Mouse (Mus musculus) left cerebral cortex, postnatal 4 days (tissue): Measurements from ENCODE around the gene B3galt4. TPM values are rescaled to one million over a fixed set of nuclear protein-coding genes. Genes with fewer than 3 reads are reported as not detected.
A peak's percentile ranks its signal among the peaks of the same experiment; 100 is the strongest.
"Not testable (repeated sequence)": the region's sequence is repeated elsewhere in the genome, so short reads cannot be mapped to it uniquely, and the experiment has no call there.

ENCODE experiments used
- DNase-seq: peaks from one replicate; pipeline ENCODE4 v3.0.0-alpha.2; 2022
- intact Hi-C: fragments of 180-260 bp; cut with DNase I; formaldehyde crosslinking; loops from one replicate; pipeline ENCODE4 v1.15.1; 2025
- total RNA-seq, 2 experiments: library from RNA; stranded (reverse); gene quantifications; 2 replicates each; pipeline ENCODE4 v1.2.3; 2021

The B3galt4 gene
- total RNA-seq, 2 experiments from 2014 or later: 6.6 to 6.8 TPM

- intact Hi-C loops: no loop called here
- no peak for DNase-seq
Measured at GRCm38 (mm10) chr17:33969394-33969793, 18.1 kb upstream of the B3galt4 start.

GRCm38 (mm10) chr17:33968927-33969326, 17.6 kb upstream of the B3galt4 start:
- no peak for DNase-seq
- intact Hi-C loops: no loop called here

GRCm38 (mm10) chr17:33968489-33968888, 17.2 kb upstream of the B3galt4 start:
- peak; percentile 77 for DNase-seq
- intact Hi-C loops: no loop called here

- no peak for DNase-seq
- intact Hi-C loops: no loop called here
Measured at GRCm38 (mm10) chr17:33965846-33966550, 14.7 kb upstream of the B3galt4 start.

GRCm38 (mm10) chr17:33965082-33965845, 14.0 kb upstream of the B3galt4 start:
- intact Hi-C loops: no loop called here
- no peak for DNase-seq

GRCm38 (mm10) chr17:33962876-33963275, 11.6 kb upstream of the B3galt4 start:
- intact Hi-C loops: no loop called here
- DNase-seq: no peak

GRCm38 (mm10) chr17:33959948-33960347, 8.7 kb upstream of the B3galt4 start:
- DNase-seq: no peak
- intact Hi-C loops: loop anchor here (2.0 to 5.0 kb wide), 2 partner anchors 62 to 1319 kb away; partner anchors contain the start of gene Ring1

- no peak for DNase-seq
- intact Hi-C loops: loop anchor here (5.0 kb wide), 1 partner anchor 63 kb away; the partner anchor contains the start of gene Ring1
Measured at GRCm38 (mm10) chr17:33959135-33959534, 7.8 kb upstream of the B3galt4 start.

GRCm38 (mm10) chr17:33958451-33958850, 7.2 kb upstream of the B3galt4 start:
- intact Hi-C loops: loop anchor here (5.0 kb wide), 1 partner anchor 64 kb away; the partner anchor contains the start of gene Ring1
- no peak for DNase-seq

GRCm38 (mm10) chr17:33957493-33957892, 6.2 kb upstream of the B3galt4 start:
- no peak for DNase-seq
- intact Hi-C loops: loop anchor here (5.0 kb wide), 1 partner anchor 65 kb away; the partner anchor contains the start of gene Ring1

- DNase-seq: no peak
- intact Hi-C loops: loop anchor here (5.0 kb wide), 1 partner anchor 66 kb away; the partner anchor contains the start of gene Ring1
Measured at GRCm38 (mm10) chr17:33956336-33956735, 5.0 kb upstream of the B3galt4 start.

- intact Hi-C loops: loop anchor here (5.0 kb wide), 1 partner anchor 67 kb away; the partner anchor contains the start of gene Ring1
Measured at GRCm38 (mm10) chr17:33955555-33956214, 4.4 kb upstream of the B3galt4 start, which contains the start of the genes Vps52 and Rps18. Vps52 (plus strand) TSS chr17:33955812. Rps18 (minus strand) TSS chr17:33956001.

GRCm38 (mm10) chr17:33954646-33955554, 3.6 kb upstream of the B3galt4 start:
- peak; percentile 0 for DNase-seq
- intact Hi-C loops: loop anchor here (5.0 kb wide), 1 partner anchor 67 kb away; the partner anchor contains the start of gene Ring1

More at GRCm38 (mm10) chr17:33955555-33956214, 4.4 kb upstream of the B3galt4 start, which contains the start of the genes Vps52 and Rps18:
- peak; percentile 94 for DNase-seq

GRCm38 (mm10) chr17:33953961-33954565, 2.8 kb upstream of the B3galt4 start:
- intact Hi-C loops: no loop called here
- peak; percentile 5 for DNase-seq

GRCm38 (mm10) chr17:33953310-33953709, 2.0 kb upstream of the B3galt4 start:
- DNase-seq: peak; percentile 0
- intact Hi-C loops: no loop called here

GRCm38 (mm10) chr17:33952879-33953278, 1.6 kb upstream of the B3galt4 start:
- intact Hi-C loops: no loop called here

GRCm38 (mm10) chr17:33952015-33952414, 727 bp upstream of the B3galt4 start:
- intact Hi-C loops: not testable (repeated sequence)
- DNase-seq: peak; percentile 1

More at GRCm38 (mm10) chr17:33952879-33953278, 1.6 kb upstream of the B3galt4 start:
- DNase-seq: no peak

- intact Hi-C loops: no loop called here
- DNase-seq: peak; percentile 3
Measured at GRCm38 (mm10) chr17:33950131-33950625, 1.1 kb downstream of the B3galt4 start.
